ENCODE assay signal across 20 mouse cellular contexts in the genomic region with DNA sequence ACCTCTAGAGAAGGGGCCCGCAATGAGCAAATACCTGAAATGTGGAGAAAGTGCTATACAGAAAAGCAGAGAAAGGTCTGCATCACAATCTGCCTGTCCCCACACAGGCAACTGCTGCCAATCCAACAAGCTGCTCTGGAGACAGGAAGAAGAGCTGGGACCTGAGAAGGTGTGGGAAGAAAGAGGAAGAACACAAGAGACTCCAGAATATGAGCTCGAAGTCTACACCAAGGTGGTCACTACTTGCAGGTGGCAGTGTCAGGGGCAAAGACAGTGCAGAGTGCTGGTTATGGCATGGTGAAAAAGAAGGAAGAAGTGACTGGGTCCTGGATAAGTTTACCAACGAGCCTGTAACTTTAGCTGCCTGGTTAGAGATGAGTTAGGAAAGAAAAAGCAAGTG. TPM values are rescaled to one million over a fixed set of nuclear protein-coding genes. Genes with fewer than 3 reads are reported as not detected.
DNase-seq lines count a peak whose midpoint lies in the region; ATAC-seq and TF ChIP-seq lines count a peak whose summit lies in the region.
"Had no signal": no experiment of that assay in that cellular context is flagged by ENCODE, and none has a peak within 500 bp of the region (broad histone marks: within the 10 kb centered on the region; RNA-seq: fewer than 3 reads in every experiment).

No protein-coding gene starts in this region.

- DNase-seq in heart, adult 11 months, result peak; percentile 64
- no peak for DNase-seq in heart, adult 9 months (ENCODE audit: low spot score in 2 of 2)
- no peak for DNase-seq in thymus, adult 2 months
- DNase-seq in thymus, adult 18-20 months, result no peak
- no peak for DNase-seq in lung, postnatal 4 days
- no peak for DNase-seq in left cerebral cortex, adult 11 months (ENCODE audit: low spot score)
- no peak for DNase-seq in layer of hippocampus, adult 2 months (ENCODE audit: low spot score in 2 of 2)
- DNase-seq: adrenal gland, adult 2 months; adrenal gland, postnatal 36 days; cerebellum, adult 11 months; cerebellum, adult 8-10 months; cerebellum, postnatal 14 days; gastrocnemius, postnatal 36 days; heart, adult 2 months had no signal

- no peaks in the 10 kb centered on the region for H3K36me3 ChIP-seq in thymus, adult 2 months (ENCODE audit: control insufficient read depth, insufficient read depth, low read length)
- H3K36me3 ChIP-seq: embryonic facial prominence, embryonic 12.5 days; forebrain, embryonic 15.5 days; heart, embryonic 12.5 days had no signal

- peak overlapping the region; percentile 64 for H3K27ac ChIP-seq in thymus, adult 2 months (ENCODE audit: control insufficient read depth, insufficient read depth, low read length)
- no peak overlapping the region for H3K27ac ChIP-seq in layer of hippocampus, adult 2 months
- H3K27ac ChIP-seq: embryonic facial prominence, embryonic 12.5 days; forebrain, embryonic 15.5 days; heart, adult 2 months had no signal

- peak; percentile 30 for ATAC-seq in inflammation-experienced regulatory T-cells, adult 6 months
- ATAC-seq: forebrain, embryonic 15.5 days; hindbrain, embryonic 16.5 days had no signal

- 8% methylated on average over 3 of the region's 3 CpGs for WGBS in thymus, adult 2 months

- peaks cover 11% of the 10 kb centered on the region for H3K4me1 ChIP-seq in thymus, adult 2 months (replicated peaks; ENCODE audit: control insufficient read depth, insufficient read depth, low read length)
- H3K4me1 ChIP-seq: embryonic facial prominence, embryonic 12.5 days; forebrain, embryonic 15.5 days had no signal

- no peak for TF ChIP-seq POLR2A in thymus, adult 2 months (IDR thresholded peaks at IDR 0.05; ENCODE audit: control insufficient read depth, extremely low read depth, insufficient read depth, low read length, poor library complexity)

- no peak for TF ChIP-seq CTCF in thymus, adult 2 months (IDR thresholded peaks at IDR 0.05; ENCODE audit: borderline replicate concordance, control insufficient read depth, extremely low read depth, insufficient read depth, low read length, poor library complexity)
- TF ChIP-seq CTCF in layer of hippocampus, adult 2 months (conservative IDR thresholded peaks at IDR 0.05), result no peak

- H3K27me3 ChIP-seq in thymus, adult 2 months (ENCODE audit: control insufficient read depth, insufficient read depth, low read length), result no peaks in the 10 kb centered on the region
- H3K27me3 ChIP-seq: CH12.LX; embryonic facial prominence, embryonic 12.5 days; forebrain, embryonic 15.5 days; heart, embryonic 12.5 days had no signal

- H3K4me3 ChIP-seq in thymus, adult 2 months (ENCODE audit: control insufficient read depth, insufficient read depth, low read length), result no peak overlapping the region
- H3K4me3 ChIP-seq in layer of hippocampus, adult 2 months, result no peak overlapping the region
- H3K4me3 ChIP-seq: embryonic facial prominence, embryonic 12.5 days; forebrain, embryonic 15.5 days; heart, adult 2 months; heart, embryonic 12.5 days had no signal

RNA-seq across cellular contexts. Expression of gene Prdm2, which starts 14.4 kb away (rescaled TPM):
- 26.5 and 26.8 TPM in 2 replicates for polyA plus RNA-seq in thymus, adult 2 months (2012; rRNA removed)
- polyA plus RNA-seq in inflammation-experienced regulatory T-cells, adult 6 months (2017; shearing (Covaris generic)), result 10 to 100 TPM; 23.2 to 33.9 (median 28.8) TPM
- 10 to 100 TPM; 45.5 to 49.1 TPM for total RNA-seq in layer of hippocampus, adult 2 months (2021)
